Mouse (Mus musculus) liver, adult 2 months (tissue): Measurements from ENCODE around the gene Camk2b.

Source experiments
- CTCF ChIP-seq: fragments of 200-500 bp; IDR thresholded peaks from 2 replicates; pipeline ENCODE4 v1.5.1; 2011; ENCODE audit warnings: low read depth, low read length, control low read depth
- POLR2A ChIP-seq: fragments of 200-500 bp; IDR thresholded peaks from 2 replicates; pipeline ENCODE4 v1.6.1; 2011; ENCODE audit warnings: low read length, control low read depth; ENCODE audit not compliant: insufficient read depth; ENCODE audit errors: extremely low read depth

GRCm38 (mm10) chr11:6075618-6076066, 9.5 kb upstream of the Camk2b start:
- TF ChIP-seq POLR2A (no peak), CTCF (no peak)
